Mouse (Mus musculus): ENCODE results near the gene Phactr3. TPM values are rescaled to one million over a fixed set of nuclear protein-coding genes. Genes with fewer than 3 reads are reported as not detected.

The Phactr3 gene
- polyA plus RNA-seq, 3 experiments from 2014 or later, result 0.11 to 0.40 TPM; not detected in 1

DNA sequence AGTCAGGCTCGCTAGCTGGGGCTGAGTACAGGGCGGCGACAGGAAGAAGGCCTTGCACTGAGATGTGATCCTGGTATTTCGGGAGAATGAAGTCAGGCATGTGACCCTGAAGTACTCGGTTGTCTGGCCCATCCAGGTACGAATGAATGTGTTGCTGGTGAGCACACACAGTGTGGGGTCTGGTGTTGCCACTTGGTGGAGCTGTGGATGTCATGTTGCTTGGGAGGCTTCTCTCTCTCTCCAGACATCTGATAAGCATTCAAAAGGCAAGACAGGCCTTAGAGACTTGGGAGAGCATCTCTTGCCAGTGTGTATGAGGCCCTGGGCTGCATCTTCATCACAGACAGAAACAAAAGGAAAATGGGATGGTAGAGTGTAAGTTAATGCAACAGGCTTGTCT is 77.3 kb downstream of the Phactr3 start:
- no peak for ATAC-seq

DNA sequence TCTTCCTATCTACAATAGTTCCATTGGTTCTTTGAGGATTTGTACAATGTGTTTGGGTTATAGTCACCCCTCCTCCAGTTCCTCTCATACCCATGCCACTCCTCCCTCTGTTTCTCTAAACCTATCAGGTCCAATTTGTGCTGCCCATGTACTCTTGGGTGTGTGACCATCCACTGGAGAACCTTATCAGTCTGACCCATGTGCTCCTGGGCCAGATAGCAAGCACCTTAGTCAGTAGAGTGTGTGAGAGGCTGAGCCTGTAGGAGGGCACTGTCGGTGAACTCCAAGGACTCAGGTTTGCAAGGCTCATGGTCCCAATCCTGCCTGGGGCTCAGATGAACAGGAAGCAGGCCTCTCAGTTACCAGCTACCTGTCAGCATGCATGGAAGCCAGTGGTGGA is 78.8 kb downstream of the Phactr3 start:
- no peak for ATAC-seq

DNA sequence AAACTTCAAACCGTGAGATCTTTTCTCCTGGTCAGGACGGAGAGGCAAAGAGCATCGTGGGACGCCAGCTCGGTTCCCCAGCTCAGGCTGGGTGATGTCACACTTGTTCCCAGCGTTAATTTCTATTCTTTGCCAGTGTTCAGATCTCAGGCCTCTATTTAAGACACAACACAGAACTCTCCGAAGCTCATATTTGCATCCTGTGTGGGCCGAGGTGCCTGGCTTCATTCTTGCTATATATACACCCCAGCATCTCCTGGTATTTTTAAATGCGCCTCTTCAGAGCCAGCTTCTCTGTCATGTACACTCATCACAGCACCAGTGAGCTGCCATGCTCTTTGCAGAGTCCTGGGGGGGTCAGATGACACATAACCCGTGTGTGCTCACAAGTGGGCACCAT is 85.7 kb downstream of the Phactr3 start:
- ATAC-seq, result no peak

DNA sequence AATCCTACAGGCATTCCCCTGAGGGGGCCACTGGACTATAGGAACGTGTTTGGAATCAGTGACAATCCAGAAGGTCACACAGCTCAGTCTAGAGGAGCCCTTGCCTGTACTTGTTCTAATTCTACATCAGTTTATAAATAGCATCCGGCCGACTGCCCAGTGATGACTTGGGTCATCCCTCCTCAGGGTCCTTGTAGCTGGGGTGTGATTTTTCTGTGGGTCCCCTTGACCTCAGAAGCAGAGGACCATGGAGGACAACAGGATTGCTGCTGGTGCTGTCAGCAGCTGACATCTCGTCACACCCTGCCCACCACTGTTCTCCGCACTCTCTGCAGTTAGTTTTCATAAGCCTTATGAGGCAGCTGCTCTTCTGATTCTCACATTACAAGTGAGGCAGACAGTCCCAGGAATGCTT is 89.4 kb downstream of the Phactr3 start:
- no peak for ATAC-seq

DNA sequence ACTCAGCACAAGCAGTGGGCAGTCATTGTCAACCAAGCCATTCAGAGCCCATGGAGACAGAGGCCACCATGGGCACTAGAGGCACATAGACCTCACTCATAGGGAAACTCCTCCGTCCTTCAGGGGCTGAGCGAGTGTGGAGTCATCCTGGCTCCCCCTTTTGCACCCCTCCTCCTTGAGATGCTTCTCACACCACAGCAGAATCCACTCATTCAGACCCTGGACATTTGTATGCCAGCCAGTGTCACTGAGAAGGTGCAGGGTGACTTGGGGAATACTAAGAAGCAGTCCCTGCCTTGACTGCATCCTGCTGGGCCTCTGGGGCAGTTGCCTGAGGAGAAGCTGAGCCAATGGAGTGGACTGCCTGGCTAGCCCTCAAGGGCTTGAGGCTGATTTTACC is 95.1 kb downstream of the Phactr3 start:
- no peak for ATAC-seq

DNA sequence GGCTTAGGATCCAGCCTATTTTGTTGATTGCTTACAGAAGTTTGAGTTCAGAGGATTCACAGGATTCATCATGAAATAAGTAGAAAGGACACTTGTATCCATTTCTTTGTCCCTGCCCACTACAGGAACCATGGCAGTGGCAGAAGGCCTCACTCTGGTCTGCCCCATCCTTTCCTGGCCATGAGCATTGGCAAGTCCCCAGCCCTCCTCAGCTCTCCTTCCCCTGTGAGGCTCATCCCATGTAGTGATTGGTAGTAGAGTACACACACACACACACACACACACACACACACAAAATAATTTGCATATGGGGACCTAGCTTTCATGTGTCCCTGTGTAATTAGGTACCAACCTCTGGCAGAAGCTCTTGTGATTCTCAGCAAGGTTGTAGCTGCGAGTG is 95.8 kb downstream of the Phactr3 start:
- no peak for ATAC-seq

DNA sequence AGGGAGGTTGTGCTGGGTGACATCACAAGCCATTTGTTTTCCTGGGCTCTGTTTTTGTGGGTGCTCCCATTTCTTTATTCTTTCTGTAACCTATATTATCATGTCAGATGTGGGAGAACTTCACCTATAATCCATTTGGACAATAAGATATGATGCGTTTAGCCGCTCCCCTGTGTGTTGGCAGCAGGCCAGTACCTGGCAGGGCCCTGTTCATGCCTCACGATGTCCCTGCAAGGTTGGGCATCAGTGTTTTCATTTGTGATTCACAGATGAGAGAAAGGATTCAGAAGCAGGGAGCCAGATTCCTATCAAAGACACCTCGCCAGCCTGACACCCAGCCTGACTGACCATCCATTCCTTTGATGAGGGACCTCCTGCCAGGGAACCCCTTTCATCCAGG is 99.7 kb downstream of the Phactr3 start:
- ATAC-seq, result no peak

DNA sequence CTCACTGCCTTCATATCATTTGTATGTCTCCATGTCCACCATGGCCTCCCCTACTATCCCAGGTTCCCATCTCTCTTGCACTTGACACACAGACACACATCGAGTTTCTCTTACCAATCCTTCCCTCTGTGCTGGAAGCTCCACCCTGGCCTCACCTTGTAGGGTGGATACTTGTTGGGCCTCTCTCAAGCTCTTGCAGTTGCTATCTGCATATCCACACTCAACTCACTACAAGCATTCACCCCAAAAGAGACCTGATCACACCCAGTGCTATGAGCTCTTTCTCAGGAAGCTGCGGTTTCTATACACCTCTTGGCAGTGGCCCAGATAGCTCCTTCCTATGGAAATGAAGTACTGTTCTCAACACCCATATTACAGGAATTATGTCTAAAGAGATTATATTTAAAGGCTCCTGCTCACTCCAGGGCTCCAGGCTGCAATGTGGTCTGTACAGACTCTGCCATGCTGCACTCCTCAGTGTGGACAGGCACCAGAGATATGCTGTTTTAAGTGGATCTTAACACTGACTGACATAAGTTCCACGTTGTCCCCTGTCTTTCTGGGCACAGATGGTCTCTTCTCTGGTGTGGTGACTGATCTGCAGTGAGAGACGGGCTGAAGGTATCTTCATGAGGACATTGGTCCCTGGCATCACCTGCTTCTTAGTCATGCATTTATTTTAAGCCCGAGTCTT is 100.8 kb downstream of the Phactr3 start:
- no peak for ATAC-seq

DNA sequence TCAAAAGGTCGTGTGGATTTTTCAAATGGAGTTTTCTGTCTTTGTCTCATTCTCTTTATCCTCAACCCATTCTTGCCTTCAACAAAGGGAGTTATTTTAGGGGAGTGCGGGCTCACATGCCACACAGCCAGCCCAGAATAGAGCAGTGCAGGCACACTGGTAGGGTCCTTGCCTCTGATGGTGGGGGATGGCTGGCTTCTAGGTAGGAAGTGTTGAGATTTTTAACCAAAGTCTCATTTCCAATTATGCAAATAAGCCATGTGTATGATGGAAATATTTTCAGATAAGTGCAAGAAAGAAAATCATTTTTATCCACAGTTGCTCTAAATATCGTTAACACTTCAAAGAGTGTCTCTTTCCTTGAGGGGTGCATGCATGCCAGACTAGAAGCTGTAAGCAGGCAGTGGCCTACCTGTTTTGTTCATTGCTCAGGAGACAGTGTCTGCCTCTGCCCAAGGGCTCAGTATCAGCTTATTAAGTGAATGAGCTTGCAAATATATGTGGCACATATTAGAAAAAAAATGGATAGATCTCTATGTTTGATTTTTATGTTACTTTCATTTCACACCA is 101.5 kb downstream of the Phactr3 start:
- no peak for ATAC-seq

DNA sequence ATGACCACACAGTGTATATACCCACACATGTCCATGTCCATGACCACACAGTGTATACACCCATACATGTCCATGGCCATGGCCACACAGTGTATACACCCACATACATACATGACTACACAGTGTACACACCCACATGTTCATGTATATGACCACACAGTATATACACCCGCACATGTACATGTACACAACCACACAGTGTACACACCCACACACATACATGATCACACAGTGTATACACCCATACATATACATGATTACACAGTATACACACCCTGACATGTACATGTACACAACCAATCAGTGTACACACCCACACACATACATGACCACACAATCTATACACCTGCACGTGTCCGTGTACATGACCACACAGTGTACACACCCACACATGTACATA is 102.2 kb downstream of the Phactr3 start:
- ATAC-seq, result no peak

DNA sequence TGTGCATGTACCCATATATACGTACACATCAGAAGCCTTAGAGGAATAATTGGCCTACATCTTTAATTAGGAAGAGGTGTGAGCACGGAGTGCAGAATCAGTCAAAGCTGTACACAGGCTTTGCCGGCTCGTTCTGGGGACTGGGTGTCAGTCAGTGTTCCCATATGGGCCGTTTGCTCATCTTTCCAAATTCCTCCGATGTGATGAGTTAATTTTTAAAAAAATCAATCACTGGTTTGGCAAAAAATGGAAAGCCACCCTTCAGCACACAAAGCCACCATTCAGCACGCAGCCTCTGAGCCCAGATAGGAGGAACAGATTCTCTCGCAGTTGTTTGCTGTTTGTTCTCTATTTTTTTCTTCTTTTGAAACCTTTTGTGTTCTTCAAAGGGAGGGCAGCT is 110.5 kb downstream of the Phactr3 start:
- ATAC-seq, result no peak

DNA sequence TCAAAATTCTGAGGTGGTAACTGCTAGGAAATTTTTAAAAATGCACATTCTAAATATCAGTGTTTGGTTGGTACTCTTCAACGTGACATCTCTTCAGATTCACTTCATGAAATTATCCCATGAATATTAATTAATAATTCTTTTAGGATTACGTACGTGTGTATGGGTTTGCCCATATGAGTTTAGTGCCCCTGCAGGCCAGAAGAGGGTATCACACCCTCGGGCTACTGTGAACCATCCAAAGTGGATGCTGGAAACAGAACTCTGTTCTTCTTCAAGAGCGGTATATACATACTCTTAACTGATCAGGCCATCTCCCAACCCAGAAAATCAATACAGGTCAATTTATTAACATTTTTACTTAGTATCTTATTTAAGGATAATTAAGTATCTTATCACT is 114.7 kb downstream of the Phactr3 start:
- ATAC-seq, result no peak

DNA sequence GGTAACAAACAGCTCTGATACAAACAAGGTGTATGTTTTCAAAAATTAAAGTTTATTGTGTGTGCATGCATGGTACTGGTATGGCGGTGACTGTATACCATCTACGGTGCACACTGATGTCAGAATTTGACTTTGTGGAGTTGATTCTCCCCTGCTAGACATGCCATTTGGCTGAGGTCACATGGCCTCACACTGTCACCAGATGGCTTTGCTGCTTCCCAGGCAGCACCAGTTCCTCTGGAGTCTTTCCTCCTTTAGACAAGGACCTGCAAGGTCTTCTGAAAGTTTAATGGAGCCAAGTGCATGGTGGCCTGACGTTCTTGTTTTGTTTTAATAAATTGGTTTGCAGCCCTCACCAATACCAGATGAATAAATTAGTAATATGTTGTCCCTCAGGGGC is 118.3 kb downstream of the Phactr3 start:
- no peak for ATAC-seq

DNA sequence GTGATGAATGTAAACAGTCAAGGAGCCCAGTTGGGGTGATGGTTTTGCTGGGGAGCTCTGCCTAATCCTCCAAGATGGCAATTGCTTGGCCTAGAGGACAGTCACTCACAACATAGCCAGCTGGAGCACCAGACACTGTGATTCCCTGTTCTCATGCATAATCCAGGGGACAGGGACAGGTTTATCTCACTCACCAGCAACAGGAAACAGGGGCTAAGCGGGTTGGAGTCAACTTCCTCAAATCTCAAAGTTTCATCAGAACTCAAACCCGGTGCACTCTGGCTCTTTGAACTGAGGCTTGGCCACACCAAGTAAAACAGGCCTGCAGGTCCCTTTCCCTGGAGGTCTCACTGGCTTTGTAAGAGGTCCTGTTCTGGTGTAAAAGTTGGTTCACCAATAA is 119.7 kb downstream of the Phactr3 start:
- ATAC-seq, result no peak

DNA sequence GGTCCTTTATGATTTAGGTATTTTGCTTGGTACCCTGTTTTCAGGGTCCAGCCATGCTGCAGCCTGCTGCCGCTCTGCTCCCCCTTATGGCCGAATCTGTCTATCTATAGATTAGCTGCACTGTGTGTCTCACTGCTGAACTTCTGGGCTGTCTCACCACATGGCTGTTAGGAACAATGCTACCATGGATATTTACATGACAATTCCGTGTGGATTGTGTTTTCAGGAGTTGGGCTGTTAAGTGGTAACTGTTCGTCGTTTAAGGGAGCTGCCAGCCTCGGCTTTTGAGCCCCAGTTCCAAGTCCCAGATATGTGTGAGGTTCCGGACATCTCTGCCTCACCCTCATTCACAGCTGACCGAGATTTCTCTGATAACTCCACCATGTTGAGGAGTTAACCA is 122.1 kb downstream of the Phactr3 start:
- no peak for ATAC-seq

DNA sequence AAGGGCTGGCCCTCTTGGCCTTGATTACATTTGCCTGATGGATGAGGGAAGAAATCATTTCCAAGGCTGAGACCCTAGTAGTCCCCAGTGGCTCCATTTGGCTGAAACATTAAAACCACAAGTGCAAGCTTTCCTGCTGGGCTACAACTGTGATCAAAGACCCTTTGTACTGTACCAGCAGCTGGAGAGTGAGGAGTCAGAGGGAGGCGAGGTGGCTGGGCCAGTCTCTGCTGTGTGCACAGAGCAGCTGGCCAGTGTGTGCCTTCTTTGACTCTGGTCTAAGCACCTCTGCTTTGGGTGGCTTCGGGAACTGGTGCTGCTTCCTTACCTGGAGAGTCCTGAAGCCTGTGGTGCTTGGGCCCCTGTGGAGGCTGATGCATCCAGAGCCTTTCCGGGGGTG is 122.6 kb downstream of the Phactr3 start:
- ATAC-seq, result no peak

DNA sequence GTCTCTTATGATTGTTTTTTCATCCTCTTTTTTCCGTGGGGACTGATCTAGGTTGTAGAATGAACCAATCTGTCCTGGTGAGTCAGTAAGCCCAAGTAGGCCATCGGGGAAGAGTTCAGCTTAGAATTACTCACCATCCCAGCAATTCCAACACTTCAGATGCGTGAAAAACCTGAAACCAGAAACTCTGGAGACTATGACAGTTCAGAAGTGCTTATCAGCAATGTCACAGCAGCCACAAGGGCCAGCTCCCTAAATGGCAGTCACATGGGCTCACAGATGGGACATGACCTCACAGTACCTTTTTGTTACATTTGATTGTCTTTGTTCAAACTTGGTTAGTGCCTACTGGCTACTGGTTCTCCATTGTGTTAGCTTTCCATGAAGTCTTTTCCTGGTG is 124.2 kb downstream of the Phactr3 start:
- ATAC-seq, result no peak

DNA sequence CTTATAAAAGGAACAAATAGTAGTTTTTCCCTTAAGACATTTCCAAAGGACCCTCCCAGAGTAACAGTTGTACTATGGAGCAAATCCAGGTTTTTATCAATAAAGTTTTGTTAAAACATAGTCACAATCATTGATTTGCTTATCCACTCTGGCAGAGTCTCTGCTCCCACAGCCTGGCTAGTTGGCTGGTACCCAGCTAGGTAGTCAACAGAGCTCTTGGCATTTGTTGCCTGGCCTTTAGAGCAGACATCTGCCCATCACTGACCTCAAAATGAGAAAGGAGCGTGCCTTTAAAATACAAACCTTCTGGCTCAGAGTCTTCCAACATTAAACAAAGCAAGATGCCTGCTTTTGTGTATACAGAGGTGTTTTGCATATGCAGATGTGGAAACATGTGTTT is 126.1 kb downstream of the Phactr3 start:
- no peak for ATAC-seq

DNA sequence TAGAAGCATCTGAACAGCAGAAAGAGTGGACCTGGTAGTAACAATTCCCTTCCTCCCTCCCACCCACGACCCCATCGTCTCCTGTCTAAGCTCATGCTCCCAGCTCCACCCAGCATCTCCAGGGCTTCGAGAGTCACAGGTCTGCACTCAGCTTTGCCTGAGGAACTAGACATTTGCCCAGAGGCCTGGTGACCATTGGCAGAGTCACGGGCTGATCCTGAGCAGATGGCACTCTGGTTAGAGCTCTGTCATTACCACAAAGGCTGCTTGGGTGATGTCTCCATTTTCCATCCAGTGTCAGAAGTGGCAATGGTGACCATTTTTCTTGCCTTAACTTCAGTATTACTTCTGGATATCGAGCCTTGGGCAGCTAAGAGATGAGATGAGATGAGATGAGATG is 127.1 kb downstream of the Phactr3 start:
- ATAC-seq, result no peak

DNA sequence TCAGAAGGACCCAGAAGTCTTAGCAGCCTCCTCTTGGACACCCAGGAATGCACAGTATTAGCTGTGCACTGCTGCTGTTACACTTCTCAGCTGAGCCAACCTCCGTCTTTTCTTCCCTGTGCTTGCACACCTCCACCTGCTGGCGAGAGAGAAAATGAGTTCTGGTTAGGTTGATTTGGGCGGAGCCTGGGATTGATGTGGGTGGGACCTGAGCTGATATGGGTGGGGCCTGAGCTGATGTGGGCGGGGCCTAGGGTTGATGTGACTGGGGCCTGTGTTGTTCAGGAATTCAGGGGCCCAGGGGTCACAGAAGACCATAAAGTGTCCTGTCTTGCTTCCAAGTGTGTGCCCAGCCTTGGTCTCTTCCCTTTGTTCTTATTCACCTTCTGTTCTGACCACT is 128.0 kb downstream of the Phactr3 start:
- ATAC-seq, result no peak

DNA sequence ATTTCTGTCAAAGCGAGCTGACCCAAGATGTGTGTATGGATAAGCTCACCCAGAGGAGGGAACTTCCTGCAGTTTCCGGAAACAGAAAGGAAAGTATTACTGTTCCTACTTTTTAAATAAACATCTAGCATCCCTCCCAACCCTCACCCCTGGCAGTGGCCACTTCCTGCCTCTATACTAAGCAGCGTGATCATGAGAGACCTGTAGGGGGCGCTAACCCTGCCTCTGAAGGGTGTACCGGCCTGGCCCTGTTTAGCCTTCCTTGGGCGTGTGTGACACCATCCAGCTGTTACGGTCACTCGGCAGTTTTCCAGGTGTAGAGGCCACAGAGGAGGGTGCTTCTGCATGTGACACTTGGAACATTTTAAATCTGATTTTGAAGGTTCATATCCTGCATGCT is 128.5 kb downstream of the Phactr3 start:
- no peak for ATAC-seq

DNA sequence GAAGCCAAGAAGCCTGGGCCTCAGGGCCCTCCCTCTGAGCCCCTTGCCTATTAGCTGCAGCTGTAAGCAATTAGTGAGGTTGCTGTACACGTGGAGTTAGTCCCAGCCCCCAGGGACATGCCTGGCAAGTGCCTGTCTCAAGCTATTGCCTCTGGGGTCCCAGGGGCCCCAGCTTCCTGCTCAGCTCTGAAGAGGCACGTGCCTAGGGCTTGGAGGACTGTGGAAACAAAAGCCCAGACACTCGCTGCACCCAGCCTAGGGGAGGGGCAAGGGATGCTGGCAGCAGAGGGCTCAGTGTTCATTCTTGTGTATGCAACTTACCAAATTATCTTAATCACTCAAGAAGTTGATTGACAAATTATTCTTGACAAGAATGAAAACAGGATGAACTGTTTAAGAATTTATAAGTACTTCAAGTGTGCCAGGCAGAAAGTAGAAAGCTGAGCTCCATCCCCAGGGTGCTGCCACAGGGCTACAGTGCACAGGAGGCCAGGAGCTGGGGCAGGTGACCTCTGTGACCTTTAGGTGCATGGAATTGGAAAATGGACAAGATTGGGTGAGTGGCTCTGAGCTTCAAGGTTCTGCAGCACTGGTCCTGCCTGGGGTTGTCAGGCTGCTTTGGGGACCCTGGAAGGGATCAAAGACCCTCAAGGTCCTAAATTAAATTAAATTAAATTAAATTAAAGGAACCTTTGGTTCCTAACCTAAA is 138.5 kb downstream of the Phactr3 start:
- ATAC-seq, result no peak

DNA sequence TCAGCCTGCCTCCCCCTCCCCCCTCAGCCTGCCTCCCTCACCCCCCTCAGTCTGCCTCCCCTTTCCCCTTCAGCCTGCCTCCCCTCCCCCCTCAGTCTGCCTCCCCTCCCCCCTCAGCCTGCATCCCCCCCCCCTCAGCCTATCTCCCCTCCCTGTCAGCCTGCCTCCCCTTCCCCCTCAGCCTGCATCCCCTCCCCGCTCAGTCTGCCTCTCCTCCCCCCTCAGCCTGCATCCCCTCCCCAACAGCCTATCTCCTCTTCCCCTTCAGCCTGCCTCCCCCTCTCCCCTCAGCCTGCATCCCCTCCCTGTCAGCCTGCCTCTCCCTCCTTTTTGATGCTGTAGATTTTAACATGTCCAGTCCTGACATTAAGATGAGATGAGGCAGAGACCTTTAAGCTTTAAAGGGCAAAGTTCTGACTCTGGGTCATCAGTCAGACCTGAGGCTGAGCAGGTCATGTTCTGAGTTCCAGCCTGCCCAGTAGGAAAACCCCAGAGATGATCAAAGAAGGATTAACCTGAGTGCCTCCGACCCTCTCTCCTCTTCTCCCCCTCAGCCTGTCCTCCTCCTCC is 139.3 kb downstream of the Phactr3 start:
- ATAC-seq, result no peak

DNA sequence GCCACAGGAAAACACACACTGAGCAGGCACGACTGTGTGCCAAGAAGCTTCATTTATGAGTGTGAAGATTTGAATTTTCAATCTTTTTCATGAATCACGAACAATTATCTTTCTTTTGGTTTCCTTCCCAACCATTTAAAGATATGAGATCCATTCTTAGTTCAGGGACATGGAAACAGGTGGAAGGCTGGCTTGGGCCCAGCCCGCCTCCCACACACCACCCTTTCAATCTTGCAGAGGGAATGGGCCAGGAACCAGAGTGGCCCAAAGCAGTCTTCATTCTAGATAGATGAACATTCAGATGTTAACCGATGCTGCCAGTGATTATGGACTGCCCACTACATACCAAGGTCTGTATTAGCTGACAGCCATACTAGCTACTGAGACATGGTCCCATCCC is 144.3 kb downstream of the Phactr3 start:
- ATAC-seq, result no peak
